Mouse (Mus musculus): ENCODE measurements around the gene Vmn1r222. TPM values are rescaled to one million over a fixed set of nuclear protein-coding genes. Genes with fewer than 3 reads are reported as not detected.

The Vmn1r222 gene
- polyA plus RNA-seq, 1 experiment from 2014 or later = not detected

- Histone ChIP-seq H3K4me2 (replicated peaks) (no peak within 1 kb of the TSS), H3K4me3 (no peak within 1 kb of the TSS)
- 87% methylated on average over 2 of the region's 2 CpGs for WGBS
These were observed 47.9 kb downstream of the Vmn1r222 start, which contains the start of gene Vmn1r220 for GRCm38 (mm10) chr13:23187875-23188274. Gene Vmn1r220, minus strand, starts transcription at chr13:23187975.

More at GRCm38 (mm10) chr13:23187875-23188274, 47.9 kb downstream of the Vmn1r222 start, which contains the start of gene Vmn1r220:
- Histone ChIP-seq H3K4me1 (no peaks in the 10 kb centered on the region), H3K9ac (no peak within 1 kb of the TSS), H3K27ac (no peak within 1 kb of the TSS), H3K27me3 (no peaks in the 10 kb centered on the region), H3K36me3 (no peaks in the 10 kb centered on the region), H3K9me3 (no peaks in the 10 kb centered on the region)
- no peak for ATAC-seq (ENCODE audit: low FRiP score, low read depth)

Other genes with a start within 250 kb of the Vmn1r222 start
- gene Vmn1r213, start 228.3 kb downstream of the Vmn1r222 start, polyA plus RNA-seq (2015; fragmentation: Nextera tagmentation; extraction: Ambion mirVana) = not detected in 2 replicates
- not detected in 2 replicates for gene Vmn1r214, start 205.5 kb downstream of the Vmn1r222 start, polyA plus RNA-seq (2015; fragmentation: Nextera tagmentation; extraction: Ambion mirVana)
- not detected in 2 replicates for gene Vmn1r215, start 167.9 kb downstream of the Vmn1r222 start, polyA plus RNA-seq (2015; fragmentation: Nextera tagmentation; extraction: Ambion mirVana)
- not detected in 2 replicates for gene Vmn1r217, start 117.7 kb downstream of the Vmn1r222 start, polyA plus RNA-seq (2015; fragmentation: Nextera tagmentation; extraction: Ambion mirVana)
- not detected in 2 replicates for gene Vmn1r218, start 102.8 kb downstream of the Vmn1r222 start, polyA plus RNA-seq (2015; fragmentation: Nextera tagmentation; extraction: Ambion mirVana)
- gene Vmn1r219, start 76.6 kb downstream of the Vmn1r222 start, polyA plus RNA-seq (2015; fragmentation: Nextera tagmentation; extraction: Ambion mirVana) = not detected in 2 replicates
- gene Vmn1r220, start 48.0 kb downstream of the Vmn1r222 start, polyA plus RNA-seq (2015; fragmentation: Nextera tagmentation; extraction: Ambion mirVana) = not detected in 2 replicates
- gene Vmn1r221, start 21.8 kb downstream of the Vmn1r222 start, polyA plus RNA-seq (2015; fragmentation: Nextera tagmentation; extraction: Ambion mirVana) = not detected in 2 replicates
- not detected in 2 replicates for gene Vmn1r223, start 11.2 kb upstream of the Vmn1r222 start, polyA plus RNA-seq (2015; fragmentation: Nextera tagmentation; extraction: Ambion mirVana)
- 65.0 and 70.3 TPM in 2 replicates for gene Zfp322a, start 133.3 kb upstream of the Vmn1r222 start, polyA plus RNA-seq (2015; fragmentation: Nextera tagmentation; extraction: Ambion mirVana)
- 13.4 and 14.8 TPM in 2 replicates for gene Abt1, start 187.9 kb upstream of the Vmn1r222 start, polyA plus RNA-seq (2015; fragmentation: Nextera tagmentation; extraction: Ambion mirVana)
- gene Btn1a1, start 230.0 kb upstream of the Vmn1r222 start, polyA plus RNA-seq (2015; fragmentation: Nextera tagmentation; extraction: Ambion mirVana) = 0.19 and 0.45 TPM in 2 replicates